Mouse (Mus musculus) left cerebral cortex, postnatal 14 days (tissue): ENCODE results near the gene Col18a1. TPM values are rescaled to one million over a fixed set of nuclear protein-coding genes. Genes with fewer than 3 reads are reported as not detected.
A peak's percentile ranks its signal among the peaks of the same experiment; 100 is the strongest.
"Not testable (repeated sequence)": the region's sequence is repeated elsewhere in the genome, so short reads cannot be mapped to it uniquely, and the experiment has no call there.

Experiments
- DNase-seq, 2 experiments: peaks; one replicate each; pipeline ENCODE4 v3.0.0; 2021 to 2022; ENCODE audit warnings: low spot score in 2 of 2, mixed read lengths in 1 of 2
- intact Hi-C: fragments of 180-260 bp; cut with DNase I; formaldehyde crosslinking; loops from one replicate; pipeline ENCODE4 v1.15.1; 2025
- total RNA-seq, 2 experiments: library from RNA; stranded (reverse); gene quantifications; 2 replicates each; pipeline ENCODE4 v1.2.3; 2021

Col18a1 gene
- total RNA-seq, 2 experiments from 2014 or later: 9.5 to 10.7 TPM

GRCm38 (mm10) chr10:77146901-77147463 is 19.4 kb downstream of the Col18a1 start:
- DNase-seq: no peak
- intact Hi-C loops: no loop called here

DNA sequence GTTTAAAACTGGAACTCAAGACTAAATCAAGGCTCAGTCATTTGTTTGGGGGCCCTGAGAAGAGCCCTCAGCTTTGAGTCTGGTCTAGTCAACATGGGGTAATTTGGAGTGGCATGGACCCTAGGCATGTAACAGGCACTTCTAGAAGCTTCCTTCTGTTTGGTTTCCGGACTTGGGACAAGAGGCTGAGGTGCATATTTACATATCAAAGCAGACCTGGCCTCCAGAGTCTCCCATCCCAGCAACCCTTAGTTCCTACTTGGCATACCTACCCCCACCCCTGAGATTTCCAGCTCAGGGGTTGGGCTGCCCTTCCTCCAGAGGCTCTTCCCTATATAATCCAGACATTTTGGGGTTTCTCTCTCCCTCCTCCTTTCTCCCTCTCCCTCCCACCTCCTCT is 20.4 kb downstream of the Col18a1 start:
- intact Hi-C loops: no loop called here
- DNase-seq: no peak

DNA sequence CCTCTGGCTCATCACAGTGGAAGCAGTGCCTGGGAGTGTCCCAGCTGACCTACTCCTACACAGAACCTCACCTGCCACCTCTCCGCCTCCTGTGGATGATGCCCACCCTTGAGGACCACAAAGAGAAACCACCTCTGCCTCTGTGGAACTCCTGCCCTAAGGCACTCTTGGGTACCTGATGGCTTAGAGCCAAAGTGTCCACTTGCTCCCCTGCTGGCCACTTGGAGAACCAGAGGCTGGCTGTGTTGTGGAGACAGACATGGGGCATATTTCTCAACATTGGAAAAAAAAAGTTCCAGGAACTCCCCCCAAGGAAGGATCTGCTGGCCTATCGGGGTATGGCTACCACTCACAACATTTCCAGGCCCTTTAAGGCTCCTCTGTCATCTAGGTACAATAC is 22.0 kb downstream of the Col18a1 start:
- DNase-seq: no peak
- intact Hi-C loops: no loop called here

DNA sequence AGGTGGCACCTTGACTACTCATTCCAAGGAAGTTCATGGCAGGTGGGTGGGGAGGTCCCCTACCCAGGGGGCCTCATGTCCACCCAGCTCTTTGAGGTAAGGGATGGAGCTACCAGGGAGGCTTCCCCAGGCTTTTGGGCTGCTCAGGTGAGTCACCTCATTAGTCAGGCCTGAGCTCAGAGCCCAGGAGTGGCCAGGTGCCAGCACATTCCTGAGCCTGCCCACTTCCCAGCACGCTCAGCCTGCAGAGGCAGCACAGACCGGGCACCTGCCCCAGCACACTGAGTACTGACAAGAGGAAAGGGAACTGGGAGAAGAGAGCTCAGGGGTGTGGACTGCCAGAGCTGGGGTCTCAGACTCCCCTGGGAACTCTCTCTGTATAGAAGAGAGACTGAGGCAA is 24.0 kb downstream of the Col18a1 start:
- DNase-seq: no peak
- intact Hi-C loops: no loop called here

DNA sequence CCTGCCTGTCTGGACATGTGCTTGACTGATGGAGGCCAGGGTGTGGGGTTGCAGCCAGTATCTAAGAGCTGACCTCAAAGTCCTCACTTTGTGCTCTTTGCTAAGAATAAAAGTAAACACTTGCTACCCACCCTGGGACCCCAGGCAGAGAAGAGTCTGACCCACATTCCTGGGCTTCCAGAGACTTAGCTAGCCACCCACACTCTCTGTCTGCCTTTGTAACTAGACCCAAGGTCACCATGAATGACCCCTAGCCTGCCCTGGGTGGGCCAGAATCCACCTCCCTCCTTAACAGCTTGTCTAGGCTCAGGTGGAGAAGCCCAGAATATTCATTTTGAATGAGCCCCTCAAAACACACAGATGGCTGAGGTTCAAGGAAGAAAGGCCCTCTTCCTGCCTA is 28.0 kb downstream of the Col18a1 start:
- intact Hi-C loops: no loop called here
- DNase-seq: no peak

DNA sequence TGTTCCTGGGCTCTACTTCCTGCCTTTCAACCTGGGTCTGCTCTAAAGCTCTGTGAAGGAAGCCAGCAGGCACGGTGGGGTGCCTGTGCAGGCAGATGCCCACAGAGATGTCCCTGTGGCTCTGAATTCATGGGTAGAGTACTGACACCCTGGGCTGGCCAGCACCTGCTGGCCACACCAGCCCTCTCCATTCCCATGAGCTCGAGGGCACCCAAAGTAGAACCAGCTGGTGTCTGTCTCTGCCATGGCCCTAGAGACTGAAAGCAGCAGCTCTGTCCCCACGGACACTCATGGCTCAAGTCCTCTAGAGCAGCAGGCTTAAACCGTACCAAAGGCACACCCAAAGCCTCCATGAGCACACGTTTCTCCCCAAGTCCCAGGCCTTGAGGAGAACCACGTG is 30.1 kb downstream of the Col18a1 start:
- intact Hi-C loops: no loop called here
- no peak for DNase-seq

DNA sequence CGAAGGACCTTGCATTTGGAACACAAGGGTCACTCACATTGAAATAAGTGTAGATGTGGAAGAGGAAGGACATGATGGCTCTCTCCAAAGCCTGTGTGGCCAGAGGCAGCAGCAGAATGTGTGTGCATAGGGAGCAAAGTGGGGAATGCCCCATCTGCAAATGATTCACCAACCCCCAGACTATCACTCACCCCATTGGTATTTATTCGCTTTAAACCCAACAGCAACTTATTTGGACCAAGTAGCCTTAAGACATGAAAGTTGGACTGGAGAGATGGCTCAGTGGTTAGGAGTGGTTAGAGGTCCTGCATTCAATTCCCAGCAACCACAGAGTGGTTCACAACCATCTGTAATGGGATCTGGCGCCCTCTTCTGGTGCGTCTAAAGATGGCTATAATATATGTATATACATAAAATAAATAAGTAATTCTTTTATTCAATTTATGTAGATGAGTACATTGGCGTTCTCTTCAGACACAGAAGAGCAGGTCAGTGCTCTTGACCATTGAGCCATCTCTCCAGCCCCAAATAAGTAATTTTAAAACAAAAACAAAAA is 31.0 kb downstream of the Col18a1 start:
- DNase-seq: no peak
- intact Hi-C loops: no loop called here

GRCm38 (mm10) chr10:77134807-77135152 is 31.6 kb downstream of the Col18a1 start:
- DNase-seq: not testable (repeated sequence)
- intact Hi-C loops: loop anchor here (5.0 kb wide), 1 partner anchor 218 kb away; no protein-coding TSS in a partner anchor

GRCm38 (mm10) chr10:77133951-77134806 is 32.2 kb downstream of the Col18a1 start:
- intact Hi-C loops: loop anchor here (5.0 kb wide), 1 partner anchor 218 kb away; no protein-coding TSS in a partner anchor
- no peak for DNase-seq

DNA sequence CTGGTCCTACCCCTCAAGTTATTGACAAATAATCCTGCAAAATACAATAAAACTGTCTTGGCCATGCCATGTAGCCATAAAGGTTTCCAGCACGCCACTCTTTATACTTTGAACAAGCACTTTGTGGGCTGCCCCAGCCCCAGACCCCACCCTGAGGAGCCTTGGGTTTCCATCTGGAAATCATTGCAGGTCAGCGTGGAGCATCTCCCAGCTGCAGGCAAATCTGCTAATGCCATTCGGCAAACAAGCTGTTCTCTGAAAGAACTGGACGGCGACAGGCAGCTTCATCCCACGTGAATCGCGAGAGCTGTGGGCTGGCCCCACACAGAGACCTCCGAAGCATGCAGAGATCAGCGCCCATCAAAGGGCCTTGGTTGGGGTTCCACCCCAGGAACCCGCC is 34.2 kb downstream of the Col18a1 start:
- intact Hi-C loops: loop anchor here (5.0 kb wide), 1 partner anchor 220 kb away; no protein-coding TSS in a partner anchor
- DNase-seq: no peak

DNA sequence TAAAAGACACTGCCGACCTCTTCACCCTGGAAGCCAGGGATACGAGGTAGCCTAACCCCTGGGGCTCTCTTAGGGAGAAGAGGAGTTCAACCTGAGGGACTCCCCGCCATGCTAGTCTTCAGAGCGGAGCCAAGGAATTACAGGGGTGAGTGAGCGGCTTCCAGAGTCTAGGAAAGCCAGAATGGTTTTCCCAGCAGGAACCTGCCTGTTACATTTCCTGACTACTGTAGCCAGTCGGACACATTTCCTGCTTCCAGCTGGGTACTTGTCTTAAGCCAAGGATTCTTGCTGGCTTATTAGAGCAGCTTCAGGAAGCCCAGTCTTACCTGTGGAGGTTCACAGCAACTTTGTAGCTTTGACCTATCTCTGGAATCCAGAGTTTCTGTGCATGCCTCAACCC is 34.8 kb downstream of the Col18a1 start:
- intact Hi-C loops: loop anchor here (5.0 kb wide), 1 partner anchor 221 kb away; no protein-coding TSS in a partner anchor
- DNase-seq: no peak

DNA sequence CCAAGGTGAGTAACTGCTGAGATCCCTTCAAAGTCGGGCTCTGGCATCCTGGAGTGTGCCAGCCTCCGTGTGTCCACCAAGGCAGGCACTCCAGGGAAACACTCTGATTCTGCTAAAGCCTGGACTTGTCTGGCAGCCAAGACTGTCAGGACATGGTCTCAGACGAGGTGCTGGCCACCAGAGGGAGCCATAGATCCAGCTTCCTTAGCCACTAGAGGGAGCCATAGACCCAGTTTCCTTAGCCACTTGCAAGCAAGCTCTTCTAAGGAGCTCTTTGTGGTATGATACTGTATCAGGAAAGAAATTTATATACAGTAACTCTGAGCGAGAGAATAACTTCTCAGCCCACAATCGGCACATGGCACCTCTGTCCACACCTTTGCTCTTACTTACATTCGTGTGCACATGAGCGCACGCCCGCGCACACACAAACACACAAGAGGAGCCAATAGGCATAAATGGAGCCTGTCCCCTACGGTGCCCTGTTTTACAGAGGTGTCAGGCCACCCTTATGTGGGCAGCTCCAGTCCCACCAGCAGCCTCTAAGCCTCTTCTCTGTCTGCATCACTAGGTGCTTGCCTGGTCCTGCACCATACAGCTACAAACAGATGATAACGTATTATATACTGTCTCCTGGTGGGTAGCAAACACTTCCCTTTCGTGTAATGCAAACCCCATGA is 35.6 kb downstream of the Col18a1 start:
- peak; percentile 95 to 97 for DNase-seq
- intact Hi-C loops: loop anchor here (1.0 to 5.0 kb wide), 3 partner anchors 48 to 222 kb away; no protein-coding TSS in a partner anchor

GRCm38 (mm10) chr10:77129637-77130410 is 36.5 kb downstream of the Col18a1 start:
- peak in 1 of 2 experiments; percentile 11 for DNase-seq
- intact Hi-C loops: loop anchor here (1.0 to 5.0 kb wide), 3 partner anchors 48 to 222 kb away; no protein-coding TSS in a partner anchor

DNA sequence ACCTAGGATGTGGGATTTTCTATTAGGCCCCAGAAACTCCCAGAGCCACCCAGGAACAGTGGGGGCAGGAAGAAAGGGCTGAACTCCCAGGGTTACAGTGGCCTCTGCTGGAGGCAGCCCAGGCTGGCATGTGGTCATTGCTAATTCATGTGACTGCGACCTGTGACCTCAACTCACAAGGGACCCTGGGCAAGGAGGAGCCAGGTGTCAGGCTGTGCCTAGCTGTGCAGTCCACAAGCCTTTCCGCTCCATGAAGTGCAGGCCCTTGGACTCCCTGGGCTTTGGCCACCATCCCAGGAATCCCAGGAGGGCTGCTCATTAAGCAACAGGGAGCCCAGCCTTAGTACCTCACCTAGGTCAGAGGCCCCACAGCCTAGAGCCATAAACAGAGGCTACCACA is 38.4 kb downstream of the Col18a1 start:
- DNase-seq: no peak
- intact Hi-C loops: no loop called here

GRCm38 (mm10) chr10:77126590-77126989 is 39.8 kb downstream of the Col18a1 start:
- DNase-seq: no peak
- intact Hi-C loops: no loop called here

- intact Hi-C loops: no loop called here
- DNase-seq: no peak
Measured at GRCm38 (mm10) chr10:77125078-77125731, 41.1 kb downstream of the Col18a1 start.

- DNase-seq: no peak
- intact Hi-C loops: no loop called here
Measured at GRCm38 (mm10) chr10:77123953-77124352, 42.4 kb downstream of the Col18a1 start.

DNA sequence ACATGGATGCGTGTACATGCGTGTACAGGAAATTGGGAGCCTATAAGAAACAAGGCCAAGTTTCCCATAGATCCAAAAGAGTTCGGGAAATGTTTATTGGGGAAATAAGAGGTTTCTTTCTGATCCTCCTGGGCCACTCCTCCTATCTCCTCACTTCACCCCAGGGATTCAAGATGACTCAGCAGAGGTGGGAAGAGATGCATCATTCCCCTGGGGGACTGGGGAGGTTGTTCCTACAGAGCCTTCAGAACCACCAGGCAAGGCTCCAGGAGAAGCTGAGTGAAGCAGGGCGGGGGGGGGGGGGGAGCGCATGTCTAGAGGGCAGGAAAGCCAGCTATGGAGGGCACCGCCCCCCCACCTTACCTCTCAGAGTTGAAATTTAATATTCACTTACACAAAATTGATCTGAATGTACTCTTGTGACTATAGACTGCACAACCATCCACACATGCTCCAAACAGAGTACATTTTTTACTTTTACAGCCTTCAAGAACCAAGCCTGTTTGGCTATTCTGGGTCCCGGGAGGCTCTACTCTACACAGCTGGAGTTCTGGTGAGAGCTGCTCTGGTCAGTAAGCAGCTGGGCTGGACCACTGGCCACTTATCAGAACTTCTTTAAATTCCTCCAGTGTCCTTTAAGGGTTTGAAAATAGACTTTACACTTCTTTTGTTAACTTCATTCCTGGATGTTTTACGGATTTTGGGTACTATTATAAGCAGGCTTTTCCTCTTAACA is 44.9 kb downstream of the Col18a1 start:
- DNase-seq: no peak
- intact Hi-C loops: no loop called here
